Mouse (Mus musculus) cerebellum, adult 2 months (tissue): Measurements from ENCODE around the gene Dock9. TPM values are rescaled to one million over a fixed set of nuclear protein-coding genes. Genes with fewer than 3 reads are reported as not detected.
"Not testable (repeated sequence)": the region's sequence is repeated elsewhere in the genome, so short reads cannot be mapped to it uniquely, and the experiment has no call there.

Experiments used
- DNase-seq, 2 experiments: peaks; one replicate each; pipeline ENCODE4 v3.0.0; 2021
- H3K27ac ChIP-seq: fragments of 200-500 bp; 2 replicates; pipeline ENCODE4 v1.5.1; 2012; ENCODE audit warnings: low read length, control low read depth, inconsistent platforms; ENCODE audit not compliant: insufficient read depth
- H3K27me3 ChIP-seq: fragments of 200-500 bp; 2 replicates; pipeline ENCODE4 v1.6.1; 2012; ENCODE audit warnings: inconsistent platforms, mild to moderate bottlenecking, low read length, moderate library complexity; ENCODE audit not compliant: control insufficient read depth, insufficient read depth
- H3K4me1 ChIP-seq: fragments of 200-500 bp; 2 replicates; pipeline ENCODE4 v1.6.1; 2011; ENCODE audit warnings: low read length; ENCODE audit not compliant: control insufficient read depth, insufficient read depth
- H3K4me3 ChIP-seq: fragments of 200-500 bp; replicated peaks from 2 replicates; pipeline ENCODE3; 2011; ENCODE audit warnings: mild to moderate bottlenecking, low read depth, low read length, control low read depth; ENCODE audit not compliant: insufficient read depth
- CTCF ChIP-seq: fragments of 200-500 bp; IDR thresholded peaks from 2 replicates; pipeline ENCODE4 v1.5.1; 2011; ENCODE audit warnings: low read depth, mild to moderate bottlenecking, control low read depth, low read length, moderate library complexity, borderline replicate concordance; ENCODE audit not compliant: insufficient read depth
- POLR2A ChIP-seq: fragments of 200-500 bp; IDR thresholded peaks from 2 replicates; pipeline ENCODE4 v1.6.1; 2011; ENCODE audit warnings: low read length, control low read depth, borderline replicate concordance; ENCODE audit not compliant: insufficient read depth
- WGBS: fragments of 180-500 bp; shearing (Covaris S2); methylation state at CpG from one replicate; pipeline ENCODE4 v1.1.7; 2018; 5-methylcytosine and 5-hydroxymethylcytosine counted together
- polyA plus RNA-seq: library from polyadenylated mRNA; depleted of rRNA; stranded (reverse); fragments of >200 nt; gene quantifications from 2 replicates; pipeline ENCODE4 v1.2.3, GENCODE M21; 2012

The Dock9 gene
- polyA plus RNA-seq, 1 experiment, result 140 TPM

- DNase-seq, result peak; percentile 75 to 85
- Histone ChIP-seq H3K4me3 (no peak overlapping the region), H3K27ac (peak overlapping the region; percentile 59), H3K4me1 (peaks cover 12% of the 10 kb centered on the region), H3K27me3 (no peaks in the 10 kb centered on the region)
- WGBS, result 16% methylated on average over 10 of the region's 10 CpGs
- 0 out of 2 replicates have a peak, but pooled peaks have one; percentile 10 for TF ChIP-seq POLR2A
- no peak for TF ChIP-seq CTCF
Observed at GRCm38 (mm10) chr14:121646617-121647016, 151.0 kb downstream of the Dock9 start.

GRCm38 (mm10) chr14:121644302-121644701, 153.3 kb downstream of the Dock9 start:
- H3K27me3 ChIP-seq, result no peaks in the 10 kb centered on the region
- WGBS, result 58% methylated on average over 2 of the region's 2 CpGs
- H3K4me3 ChIP-seq, result no peak overlapping the region
- peaks cover 12% of the 10 kb centered on the region for H3K4me1 ChIP-seq
- no peak overlapping the region for H3K27ac ChIP-seq
- no peak for TF ChIP-seq POLR2A
- TF ChIP-seq CTCF, result no peak
- no peak for DNase-seq

DNA sequence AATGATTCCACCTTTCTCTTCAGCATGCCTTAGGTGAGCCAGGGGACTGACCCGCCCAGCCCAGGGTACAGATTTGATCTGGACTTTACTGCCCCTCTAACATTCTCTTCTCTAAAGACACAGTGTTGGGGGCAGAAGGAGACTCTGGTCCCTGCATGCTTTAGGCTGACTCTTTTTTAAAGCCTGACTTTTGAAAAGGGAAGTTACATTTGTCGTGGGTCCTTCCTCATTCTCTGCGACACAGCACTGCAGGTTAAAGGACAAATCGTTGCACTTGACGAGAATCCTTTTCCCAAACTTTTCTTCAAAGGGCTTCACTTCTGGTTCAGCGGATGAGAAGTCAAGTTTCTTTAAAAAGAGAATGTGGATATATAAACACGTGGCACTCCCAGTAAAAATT, 156.4 kb downstream of the Dock9 start:
- no peak for DNase-seq
- Histone ChIP-seq H3K4me1 (peaks cover 19% of the 10 kb centered on the region), H3K27me3 (no peaks in the 10 kb centered on the region), H3K4me3 (no peak overlapping the region), H3K27ac (no peak overlapping the region)
- WGBS, result 88% methylated on average over 7 of the region's 7 CpGs
- TF ChIP-seq CTCF (no peak), POLR2A (no peak)

DNA sequence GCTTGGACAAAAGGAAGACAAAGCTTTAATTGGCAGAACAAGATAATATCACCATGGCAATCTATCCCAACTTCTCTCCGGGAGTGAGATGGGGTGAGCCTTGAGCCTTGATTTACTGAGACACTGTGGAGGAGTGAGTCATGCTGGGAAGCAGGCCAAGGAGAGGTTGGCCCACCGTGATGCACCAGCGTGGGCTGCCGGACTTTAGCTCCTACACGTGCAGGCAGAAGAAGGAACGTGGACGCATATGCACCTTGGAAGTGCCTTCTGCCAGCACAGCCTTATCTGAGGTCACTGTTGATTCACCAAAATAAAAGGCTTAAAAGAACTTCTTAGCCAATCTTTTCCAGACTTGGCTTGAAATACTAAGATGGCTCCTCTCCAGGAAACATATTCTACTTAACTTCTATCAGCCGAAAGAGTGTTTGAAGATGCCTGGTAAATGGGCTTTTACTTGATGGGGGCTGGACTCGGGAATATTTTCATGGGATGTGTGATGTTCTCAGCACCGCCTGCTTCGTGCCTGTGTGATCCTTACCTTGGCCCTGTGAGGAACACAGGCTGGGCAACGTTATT, 160.6 kb downstream of the Dock9 start:
- H3K4me3 ChIP-seq, result no peak overlapping the region
- H3K27ac ChIP-seq, result peak overlapping the region; percentile 29
- peaks cover 40% of the 10 kb centered on the region for H3K4me1 ChIP-seq
- H3K27me3 ChIP-seq, result no peaks in the 10 kb centered on the region
- TF ChIP-seq CTCF (no peak), POLR2A (no peak)
- DNase-seq, result peak; percentile 64 to 76
- 29% methylated on average over 12 of the region's 12 CpGs for WGBS

GRCm38 (mm10) chr14:121634736-121635430, 162.8 kb downstream of the Dock9 start:
- TF ChIP-seq CTCF, result no peak
- TF ChIP-seq POLR2A, result no peak
- DNase-seq, result peak; percentile 89 to 93
- WGBS, result 16% methylated on average over 11 of the region's 11 CpGs
- peak overlapping the region; percentile 95 for H3K27ac ChIP-seq
- H3K4me3 ChIP-seq, result no peak overlapping the region
- peaks cover 40% of the 10 kb centered on the region for H3K4me1 ChIP-seq
- no peaks in the 10 kb centered on the region for H3K27me3 ChIP-seq

- no peaks in the 10 kb centered on the region for H3K27me3 ChIP-seq
- TF ChIP-seq CTCF (no peak), POLR2A (no peak)
- WGBS, result 33% methylated on average over 14 of the region's 14 CpGs
- peak overlapping the region; percentile 95 for H3K27ac ChIP-seq
- no peak overlapping the region for H3K4me3 ChIP-seq
- peaks cover 40% of the 10 kb centered on the region for H3K4me1 ChIP-seq
- DNase-seq, result peak in 1 of 2 experiments; percentile 21
Observed at GRCm38 (mm10) chr14:121634093-121634735, 163.4 kb downstream of the Dock9 start.

GRCm38 (mm10) chr14:121631934-121632333, 165.7 kb downstream of the Dock9 start:
- WGBS, result 94% methylated on average over 8 of the region's 8 CpGs
- Histone ChIP-seq H3K4me1 (peaks cover 39% of the 10 kb centered on the region), H3K4me3 (no peak overlapping the region), H3K27ac (no peak overlapping the region), H3K27me3 (no peaks in the 10 kb centered on the region)
- TF ChIP-seq POLR2A (no peak), CTCF (no peak)
- no peak for DNase-seq

- peaks cover 10% of the 10 kb centered on the region for H3K4me1 ChIP-seq
- no peaks in the 10 kb centered on the region for H3K27me3 ChIP-seq
- DNase-seq, result peak; percentile 57 to 81
- TF ChIP-seq POLR2A (no peak), CTCF (no peak)
- no peak overlapping the region for H3K4me3 ChIP-seq
- H3K27ac ChIP-seq, result peak overlapping the region; percentile 66
- 36% methylated on average over 12 of the region's 12 CpGs for WGBS
Observed at GRCm38 (mm10) chr14:121626741-121627140, 170.9 kb downstream of the Dock9 start.

- H3K27me3 ChIP-seq, H3K27ac ChIP-seq, H3K4me3 ChIP-seq, DNase-seq: not testable (repeated sequence)
- 83% methylated on average over 6 of the region's 6 CpGs for WGBS
- H3K4me1 ChIP-seq, result peaks cover 21% of the 10 kb centered on the region
Observed at GRCm38 (mm10) chr14:121623996-121624542, 173.6 kb downstream of the Dock9 start.
